Mouse (Mus musculus) forebrain, postnatal 0 days (tissue): Measurements from ENCODE around the gene Ncaph. TPM values are rescaled to one million over a fixed set of nuclear protein-coding genes. Genes with fewer than 3 reads are reported as not detected.
"Not testable (repeated sequence)": the region's sequence is repeated elsewhere in the genome, so short reads cannot be mapped to it uniquely, and the experiment has no call there.

ENCODE experiments used
- ATAC-seq: fragments of 200-750 bp; cut with Nextera tagmentation; 2 replicates; pipeline ENCODE4 v1.8.0; 2017; ENCODE audit warnings: mild to moderate bottlenecking, moderate library complexity
- DNase-seq: peaks from one replicate; pipeline ENCODE4 v3.0.0-alpha.2; 2015
- H3K27ac ChIP-seq: fragments of 300-500 bp; sonication (generic); 2 replicates; pipeline ENCODE4 v1.5.1; 2014; ENCODE audit warnings: low read depth, mild to moderate bottlenecking, antibody characterized with exemption, low read length, moderate library complexity, mixed read lengths
- H3K27me3 ChIP-seq: fragments of 300-500 bp; sonication (generic); 2 replicates; pipeline ENCODE4 v1.6.1; 2014; ENCODE audit warnings: mild to moderate bottlenecking, low read length, mixed read lengths; ENCODE audit not compliant: insufficient read depth
- H3K36me3 ChIP-seq: fragments of 300-500 bp; sonication (generic); 2 replicates; pipeline ENCODE4 v1.6.1; 2014; ENCODE audit warnings: mild to moderate bottlenecking, moderate library complexity; ENCODE audit not compliant: insufficient read depth
- H3K4me1 ChIP-seq: fragments of 300-500 bp; sonication (generic); 2 replicates; pipeline ENCODE4 v1.6.1; 2014; ENCODE audit warnings: antibody characterized with exemption; ENCODE audit not compliant: insufficient read depth
- H3K4me2 ChIP-seq: fragments of 300-500 bp; sonication (generic); 2 replicates; pipeline ENCODE4 v1.6.1; 2014; ENCODE audit warnings: low read depth, mild to moderate bottlenecking, moderate library complexity
- H3K4me3 ChIP-seq: fragments of 300-500 bp; sonication (generic); 2 replicates; pipeline ENCODE4 v1.5.1; 2014; ENCODE audit warnings: low read depth, low read length, mixed read lengths
- H3K9ac ChIP-seq: fragments of 300-500 bp; sonication (generic); 2 replicates; pipeline ENCODE4 v1.6.1; 2014; ENCODE audit warnings: mild to moderate bottlenecking
- H3K9me3 ChIP-seq: fragments of 300-500 bp; sonication (generic); 2 replicates; pipeline ENCODE4 v1.6.1; 2016; ENCODE audit warnings: low read length
- CTCF ChIP-seq: sonication (generic); IDR thresholded peaks from 2 replicates; pipeline ENCODE4 v1.5.1; 2016; ENCODE audit warnings: antibody characterized with exemption, control low read depth, low read depth
- WGBS: fragments of 180-500 bp; shearing (Covaris S2); extraction: QIAGEN DNeasy Blood & Tissue Kit; methylation state at CpG from one replicate; pipeline ENCODE4 v1.1.7; 2014; 5-methylcytosine and 5-hydroxymethylcytosine counted together
- polyA plus RNA-seq: library from polyadenylated mRNA; unstranded; fragments of >200 nt; fragmentation: Nextera tagmentation; extraction: Ambion mirVana; gene quantifications from 2 replicates; pipeline ENCODE4 v1.2.1, GENCODE M21; 2015
- total RNA-seq: library from RNA; depleted of rRNA; stranded (reverse); fragments of >200 nt; gene quantifications from 2 replicates; pipeline ENCODE4 v1.2.3, GENCODE M21; 2014

Gene Ncaph
- total and polyA plus RNA-seq, 2 experiments from 2014 or later: 10.8 to 10.9 TPM

GRCm38 (mm10) chr2:127136979-127137378, 3.2 kb upstream of the Ncaph start:
- Histone ChIP-seq H3K36me3 (0 out of 2 replicates have a peak, but pooled peaks cover 5% of the 10 kb centered on the region), H3K4me2 (no peak overlapping the region), H3K27ac (no peak overlapping the region), H3K9me3 (no peaks in the 10 kb centered on the region), H3K27me3 (no peaks in the 10 kb centered on the region), H3K4me3 (no peak overlapping the region), H3K4me1 (peaks cover 11% of the 10 kb centered on the region; the same call in 1 of the 2 replicates), H3K9ac (no peak overlapping the region)
- WGBS: 8% methylated on average over 5 of the region's 5 CpGs
- no peak for ATAC-seq
- peak; percentile 49 for DNase-seq
- TF ChIP-seq CTCF: no peak

- DNase-seq, H3K9me3 ChIP-seq, H3K27me3 ChIP-seq, H3K36me3 ChIP-seq, H3K4me2 ChIP-seq, H3K27ac ChIP-seq, H3K9ac ChIP-seq, H3K4me3 ChIP-seq, ATAC-seq: not testable (repeated sequence)
- 38% methylated on average over 2 of the region's 3 CpGs for WGBS
- TF ChIP-seq CTCF: peak; percentile 20; the same call in 1 of the 2 replicates
- peaks cover 11% of the 10 kb centered on the region; the same call in 1 of the 2 replicates for H3K4me1 ChIP-seq
Measured at GRCm38 (mm10) chr2:127135255-127135654, 1.5 kb upstream of the Ncaph start.

DNA sequence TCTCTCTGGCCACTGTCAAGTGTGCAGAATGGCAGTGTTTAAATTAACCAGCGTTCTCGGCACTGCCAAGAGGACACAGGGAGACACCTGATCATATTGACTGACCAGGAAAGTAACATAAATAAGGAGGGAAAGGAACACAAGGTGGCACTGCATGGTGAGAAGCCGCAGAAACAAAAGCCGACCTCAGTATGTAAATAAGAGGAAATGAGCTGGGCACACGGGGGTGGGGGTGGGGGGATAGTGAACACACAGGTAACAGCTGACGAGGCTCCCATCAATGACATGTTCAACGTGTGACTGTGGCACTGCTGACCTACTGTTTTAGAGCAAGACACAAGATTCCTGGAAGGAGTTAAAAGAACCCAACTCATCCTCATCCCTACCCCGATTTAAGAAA, 2.4 kb downstream of the Ncaph start:
- Histone ChIP-seq H3K27ac (no peak overlapping the region), H3K9me3 (no peaks in the 10 kb centered on the region), H3K4me2 (no peak overlapping the region), H3K9ac (no peak overlapping the region), H3K36me3 (no peaks in the 10 kb centered on the region), H3K4me1 (peaks cover 11% of the 10 kb centered on the region; the same call in 1 of the 2 replicates), H3K4me3 (no peak overlapping the region), H3K27me3 (no peaks in the 10 kb centered on the region)
- DNase-seq (no peak), ATAC-seq (no peak)
- TF ChIP-seq CTCF: no peak
- WGBS: 73% methylated on average over 8 of the region's 8 CpGs

GRCm38 (mm10) chr2:127128926-127129325, 4.8 kb downstream of the Ncaph start:
- no peak overlapping the region for H3K4me3 ChIP-seq
- H3K27me3 ChIP-seq: no peaks in the 10 kb centered on the region
- TF ChIP-seq CTCF: no peak
- WGBS: 76% methylated on average over 5 of the region's 5 CpGs
- H3K9me3 ChIP-seq: no peaks in the 10 kb centered on the region
- no peaks in the 10 kb centered on the region for H3K36me3 ChIP-seq
- DNase-seq (no peak), ATAC-seq (no peak)
- H3K27ac ChIP-seq: no peak overlapping the region
- H3K4me2 ChIP-seq: no peak overlapping the region
- H3K4me1 ChIP-seq: peaks cover 5% of the 10 kb centered on the region; the same call in 1 of the 2 replicates
- no peak overlapping the region for H3K9ac ChIP-seq

DNA sequence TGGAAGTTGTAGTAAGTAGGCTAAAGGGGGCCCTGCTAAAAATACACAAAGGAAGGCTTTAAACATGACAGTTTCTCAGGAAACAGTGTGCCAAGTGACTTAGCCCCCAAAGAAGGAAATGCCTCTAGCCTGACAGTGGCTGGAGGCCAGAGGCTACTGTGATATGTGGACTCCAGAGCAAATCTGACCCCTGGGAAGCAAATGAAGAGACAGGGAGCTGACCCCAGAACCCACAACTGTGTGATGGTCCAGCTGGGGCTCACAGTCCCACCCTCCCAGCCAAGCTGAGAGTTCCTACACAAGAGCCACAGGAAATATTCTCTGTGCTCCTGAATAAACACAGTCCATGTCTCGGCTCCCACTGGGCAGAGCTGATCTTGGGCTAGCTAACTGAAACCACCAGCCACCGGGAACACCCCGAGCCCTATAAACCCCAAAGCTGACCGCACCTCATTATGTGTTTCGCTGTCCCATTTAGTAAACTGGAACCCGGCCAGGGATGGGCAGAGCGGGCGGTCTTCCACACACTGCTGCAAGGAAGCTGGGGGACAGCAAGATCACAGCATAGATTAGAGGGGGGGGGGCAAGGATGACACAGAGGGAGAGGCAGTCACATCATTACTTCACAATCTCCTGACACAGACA, 12.0 kb downstream of the Ncaph start:
- ATAC-seq (no peak), DNase-seq (no peak)
- 84% methylated on average over 8 of the region's 8 CpGs for WGBS
- no peak overlapping the region for H3K27ac ChIP-seq
- peaks cover 7% of the 10 kb centered on the region; the same call in 1 of the 2 replicates for H3K36me3 ChIP-seq
- H3K4me1 ChIP-seq: no peaks in the 10 kb centered on the region
- no peak overlapping the region for H3K9ac ChIP-seq
- no peaks in the 10 kb centered on the region for H3K27me3 ChIP-seq
- no peak overlapping the region for H3K4me2 ChIP-seq
- no peaks in the 10 kb centered on the region for H3K9me3 ChIP-seq
- no peak for TF ChIP-seq CTCF
- no peak overlapping the region for H3K4me3 ChIP-seq

GRCm38 (mm10) chr2:127108986-127109385, 24.8 kb downstream of the Ncaph start:
- Histone ChIP-seq H3K9ac (no peak overlapping the region), H3K4me3 (no peak overlapping the region), H3K9me3 (no peaks in the 10 kb centered on the region), H3K27me3 (no peaks in the 10 kb centered on the region), H3K27ac (no peak overlapping the region), H3K4me1 (no peaks in the 10 kb centered on the region), H3K4me2 (no peak overlapping the region), H3K36me3 (peaks cover 13% of the 10 kb centered on the region)
- 96% methylated on average over 4 of the region's 4 CpGs for WGBS
- DNase-seq: no peak
- TF ChIP-seq CTCF: no peak
- ATAC-seq: no peak

DNA sequence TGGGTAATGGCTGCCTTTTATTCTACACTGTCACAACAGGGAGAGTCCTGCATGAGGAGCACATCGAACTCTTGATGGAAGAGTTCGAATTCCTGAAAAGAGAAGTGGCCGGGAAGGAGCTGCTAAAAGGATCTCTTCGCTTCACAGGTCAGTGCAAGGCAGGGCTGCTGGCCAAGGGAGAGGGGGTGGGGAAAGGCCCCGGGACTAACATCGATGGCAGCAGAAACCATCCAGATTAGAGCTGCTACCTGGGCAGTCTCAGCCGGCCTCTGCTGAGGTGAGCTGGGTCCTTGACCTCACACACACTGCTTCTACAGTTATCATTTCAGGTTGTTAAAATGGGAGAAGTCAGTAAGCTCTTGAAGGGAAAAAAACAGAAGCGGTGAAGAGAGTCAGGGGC, 41.8 kb downstream of the Ncaph start:
- H3K9ac ChIP-seq: no peak overlapping the region
- no peak for TF ChIP-seq CTCF
- H3K4me2 ChIP-seq: no peak overlapping the region
- H3K27ac ChIP-seq: no peak overlapping the region
- no peak overlapping the region for H3K4me3 ChIP-seq
- no peaks in the 10 kb centered on the region for H3K4me1 ChIP-seq
- no peaks in the 10 kb centered on the region for H3K27me3 ChIP-seq
- 78% methylated on average over 8 of the region's 8 CpGs for WGBS
- no peaks in the 10 kb centered on the region for H3K36me3 ChIP-seq
- H3K9me3 ChIP-seq: no peaks in the 10 kb centered on the region
- no peak for ATAC-seq
- no peak for DNase-seq

DNA sequence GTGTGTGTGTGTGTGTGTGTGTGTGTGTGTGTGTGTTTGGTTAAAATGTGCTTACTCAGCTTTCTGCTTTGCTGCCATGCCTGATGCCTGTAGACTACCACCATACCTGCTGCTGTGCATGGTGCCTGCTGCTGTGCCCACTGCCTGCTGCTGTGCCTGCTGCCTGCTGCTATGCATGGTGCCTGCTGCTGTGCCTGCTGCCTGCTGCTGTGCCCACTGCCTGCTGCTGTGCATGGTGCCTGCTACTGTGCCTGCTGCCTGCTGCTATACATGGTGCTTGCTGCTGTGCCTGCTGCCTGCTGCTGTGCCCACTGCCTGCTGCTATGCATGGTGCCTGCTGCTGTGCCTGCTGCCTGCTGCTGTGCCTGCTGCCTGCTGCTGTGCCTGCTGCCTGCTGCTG, 43.6 kb downstream of the Ncaph start:
- H3K27ac ChIP-seq, ATAC-seq, H3K4me3 ChIP-seq, H3K4me1 ChIP-seq, H3K4me2 ChIP-seq, DNase-seq, H3K27me3 ChIP-seq, H3K9me3 ChIP-seq, H3K9ac ChIP-seq, H3K36me3 ChIP-seq: not testable (repeated sequence)
